Mouse (Mus musculus) cerebral cortex, adult 2 months (tissue): ENCODE results near the gene Mettl2.

Experiments
- WGBS: fragments of 180-500 bp; shearing (Covaris S2); methylation state at CpG from one replicate; pipeline ENCODE4 v1.1.7; 2018; 5-methylcytosine and 5-hydroxymethylcytosine counted together

Gene Mettl2

DNA sequence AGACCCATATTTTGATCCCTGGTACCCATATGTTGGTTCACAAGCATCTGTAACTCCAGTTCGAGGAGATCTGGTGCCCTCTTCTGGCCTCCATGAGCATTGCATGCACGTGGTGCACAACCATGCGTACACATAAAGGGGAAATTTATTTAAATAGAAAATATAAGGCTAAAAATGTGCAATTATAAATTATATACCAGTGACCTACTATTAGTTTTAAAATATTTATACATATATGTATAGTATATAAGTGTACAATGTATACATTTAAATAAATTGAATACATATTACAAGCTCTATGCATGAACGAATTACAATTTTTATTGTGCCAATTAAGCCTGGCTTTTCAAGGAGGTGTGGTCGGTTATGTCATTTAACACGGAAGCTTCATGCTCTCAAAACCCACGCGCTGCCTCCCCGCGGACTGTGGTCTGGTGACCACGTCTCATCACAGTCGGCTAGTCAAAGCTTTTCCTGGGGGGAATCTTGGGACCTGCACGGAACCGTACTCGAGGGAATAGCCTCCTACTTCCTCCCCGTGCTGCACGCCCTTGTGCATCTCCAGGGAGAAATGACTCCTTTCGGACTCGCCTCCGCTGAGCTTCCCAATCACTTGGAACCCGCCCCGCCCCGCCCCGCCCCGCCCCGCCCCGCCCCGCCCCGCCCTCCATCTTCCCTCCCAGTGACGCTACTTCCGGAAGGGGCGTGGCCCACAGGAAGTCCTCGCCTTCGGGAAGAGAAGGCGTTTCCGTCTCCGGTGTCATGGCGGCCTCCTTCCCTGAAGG is at the start of gene Mettl2:
Gene Mettl2, plus strand, starts transcription at position 691 of the 785 bp plus-strand sequence.
- under 1% methylated on average over 38 of the region's 38 CpGs for WGBS

DNA sequence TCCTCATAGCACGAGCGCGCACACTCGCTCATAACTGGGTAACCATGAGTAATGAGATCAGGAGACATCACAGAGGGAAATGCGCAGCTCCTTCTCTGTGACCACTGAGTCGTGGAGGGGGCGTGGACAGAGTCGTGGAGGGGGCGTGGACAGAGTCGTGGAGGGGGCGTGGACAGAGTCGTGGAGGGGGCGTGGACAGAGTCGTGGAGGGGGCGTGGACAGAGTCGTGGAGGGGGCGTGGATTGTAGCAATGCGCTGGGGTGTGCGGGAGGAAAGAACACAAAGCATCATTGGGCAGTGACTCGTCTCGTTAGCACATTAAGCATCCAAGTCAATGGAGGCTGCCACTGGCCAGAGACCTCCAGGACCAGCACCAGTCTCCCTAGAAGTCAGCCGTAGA is 13.8 kb upstream of the Mettl2 start:
- WGBS, result 73% methylated on average over 22 of the region's 22 CpGs

DNA sequence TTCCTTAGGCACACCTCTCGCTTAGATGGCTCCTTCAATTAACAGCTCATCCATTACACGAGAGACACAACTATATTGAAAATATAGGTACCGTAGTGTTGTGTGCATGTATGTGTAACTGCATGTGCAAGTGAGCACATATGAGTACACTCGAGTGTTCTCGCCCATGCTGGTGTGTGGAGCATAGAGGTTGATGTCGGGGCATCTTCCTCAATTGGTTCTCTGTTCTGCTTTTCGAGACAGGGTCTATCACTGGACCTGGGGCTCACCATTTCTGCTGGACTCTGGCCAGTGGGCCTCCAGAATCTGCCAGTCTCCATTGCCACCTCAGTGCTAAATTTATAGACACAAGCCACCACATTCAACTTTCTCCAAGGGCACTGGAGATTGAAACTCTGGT is 8.4 kb upstream of the Mettl2 start:
- 92% methylated on average over 7 of the region's 7 CpGs for WGBS

DNA sequence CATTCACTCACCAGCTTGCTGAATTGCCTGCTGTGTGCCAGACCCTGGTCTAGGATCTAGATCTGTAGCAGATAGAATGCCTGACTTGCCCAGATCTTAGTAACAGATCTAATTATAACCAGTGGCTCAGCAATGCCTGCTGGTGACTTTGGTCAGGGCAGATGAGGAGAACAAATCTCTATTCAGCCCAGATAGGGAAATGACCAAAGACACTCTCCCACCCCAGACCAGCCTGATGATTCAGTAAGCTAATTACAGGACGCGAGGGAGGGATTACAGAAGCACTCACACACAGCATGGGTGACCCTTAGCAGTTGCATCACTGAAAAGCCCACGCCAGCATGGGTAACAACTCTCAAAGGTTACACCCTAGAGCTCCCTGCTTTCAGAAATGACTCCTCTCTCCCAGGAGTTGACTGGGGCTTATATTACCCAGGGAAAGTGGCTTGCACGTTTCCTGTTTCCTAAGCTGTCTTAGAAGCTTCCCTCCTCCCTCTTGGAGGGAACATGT is 5.6 kb upstream of the Mettl2 start:
- whole genome bisulfite sequencing, result 37% methylated on average over 4 of the region's 4 CpGs

DNA sequence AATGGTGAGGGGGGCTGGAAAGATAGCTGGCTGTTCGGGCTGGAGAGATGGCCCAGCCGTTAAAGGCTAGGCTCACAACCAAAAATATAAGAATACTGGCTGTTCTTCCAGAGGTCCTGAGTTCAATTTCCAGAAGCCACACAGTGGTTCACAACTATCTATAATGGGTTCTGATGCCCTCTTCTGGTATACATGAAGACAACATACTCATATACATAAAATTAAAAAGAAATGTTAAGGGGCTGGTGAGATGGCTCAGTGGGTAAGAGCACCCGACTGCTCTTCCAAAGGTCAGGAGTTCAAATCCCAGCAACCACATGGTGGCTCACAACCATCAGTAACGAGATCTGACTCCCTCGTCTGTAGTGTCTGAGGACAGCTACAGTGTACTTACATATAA is 4.4 kb upstream of the Mettl2 start:
- WGBS, result 72% methylated on average over 5 of the region's 5 CpGs

DNA sequence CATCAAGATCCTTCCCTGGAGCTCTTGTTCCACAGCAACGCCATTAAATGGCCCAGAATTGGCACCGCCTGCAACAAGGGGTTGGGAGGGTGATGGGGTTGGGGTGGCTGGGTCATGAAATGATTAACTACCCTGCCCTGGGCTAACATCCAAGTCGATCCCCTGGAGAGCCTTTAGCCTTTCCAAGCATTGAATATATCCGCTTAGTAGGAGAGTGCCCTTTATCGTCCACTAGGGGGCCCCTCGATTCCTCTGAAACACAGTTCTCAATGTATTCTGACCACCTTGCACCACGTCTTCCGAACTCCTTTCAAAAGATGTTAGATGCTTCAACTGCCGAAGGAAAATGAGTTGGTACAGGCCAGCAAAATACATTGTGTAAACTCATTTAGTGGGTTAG is 2.2 kb upstream of the Mettl2 start:
- 7% methylated on average over 9 of the region's 9 CpGs for WGBS

DNA sequence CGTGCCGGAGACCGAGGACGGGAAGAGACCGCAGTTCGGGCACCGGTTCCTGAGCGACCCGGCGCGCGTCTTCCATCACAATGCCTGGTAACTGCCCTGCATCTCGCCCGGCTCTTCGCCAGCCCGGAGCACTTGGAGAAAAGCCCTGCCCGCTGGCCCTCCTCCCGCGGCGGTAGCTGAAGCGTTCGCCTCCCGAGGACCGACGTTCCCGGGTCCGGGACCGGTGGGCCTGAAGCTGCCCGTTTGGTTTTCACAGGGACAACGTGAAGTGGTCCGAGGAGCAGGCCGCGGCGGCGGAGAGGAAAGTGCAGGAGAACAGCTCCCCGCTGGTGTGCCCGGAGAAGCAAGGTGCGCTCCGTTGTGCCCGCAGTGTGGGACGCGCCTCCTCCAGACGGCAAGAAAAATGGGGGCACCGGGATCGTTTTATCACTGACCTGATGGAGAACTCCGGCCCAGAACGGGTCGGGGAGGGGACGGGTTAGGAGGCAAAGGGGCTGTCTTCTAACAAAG is 350 bp downstream of the Mettl2 start:
- WGBS, result under 1% methylated on average over 49 of the region's 49 CpGs

DNA sequence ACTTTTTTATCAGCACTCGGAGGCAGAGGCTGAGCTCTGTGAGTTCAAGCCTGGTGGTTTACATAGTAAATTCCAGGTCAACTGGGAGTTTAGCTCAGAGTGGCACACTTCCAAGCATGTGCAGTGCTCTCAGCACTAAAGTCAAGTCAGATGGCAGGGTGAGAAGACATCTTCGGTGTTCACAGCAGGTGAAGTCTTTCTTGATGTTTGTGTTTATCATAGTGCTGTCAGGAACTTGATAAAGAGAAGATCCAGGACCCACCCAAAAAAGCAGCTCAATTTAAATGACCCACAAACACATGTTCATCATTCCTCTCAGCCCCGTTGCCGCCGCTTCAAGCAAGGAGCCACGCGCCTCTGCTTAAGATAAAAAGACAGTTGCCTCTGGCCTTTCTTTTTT is 9.5 kb downstream of the Mettl2 start:
- 92% methylated on average over 7 of the region's 7 CpGs for WGBS

DNA sequence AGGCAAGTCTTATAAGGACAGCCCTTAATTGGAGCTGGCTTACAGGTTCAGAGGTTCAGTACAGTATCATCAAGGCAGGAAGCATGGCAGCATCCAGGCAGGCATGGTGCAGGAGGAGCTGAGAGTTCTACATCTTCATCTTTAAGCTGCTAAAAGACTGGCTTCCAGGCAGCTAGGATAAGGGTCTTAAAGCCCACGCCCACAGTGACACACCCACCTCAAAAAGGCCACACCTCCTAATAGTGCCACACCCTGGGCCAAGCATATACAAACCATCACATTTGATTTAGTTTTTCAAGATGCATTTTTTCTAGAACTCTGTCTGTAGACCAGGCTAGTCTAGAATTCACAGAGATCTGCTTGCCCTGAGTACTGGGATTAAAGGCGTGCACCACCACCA is 11.0 kb downstream of the Mettl2 start:
- 100% methylated on average over 2 of the region's 2 CpGs for WGBS

DNA sequence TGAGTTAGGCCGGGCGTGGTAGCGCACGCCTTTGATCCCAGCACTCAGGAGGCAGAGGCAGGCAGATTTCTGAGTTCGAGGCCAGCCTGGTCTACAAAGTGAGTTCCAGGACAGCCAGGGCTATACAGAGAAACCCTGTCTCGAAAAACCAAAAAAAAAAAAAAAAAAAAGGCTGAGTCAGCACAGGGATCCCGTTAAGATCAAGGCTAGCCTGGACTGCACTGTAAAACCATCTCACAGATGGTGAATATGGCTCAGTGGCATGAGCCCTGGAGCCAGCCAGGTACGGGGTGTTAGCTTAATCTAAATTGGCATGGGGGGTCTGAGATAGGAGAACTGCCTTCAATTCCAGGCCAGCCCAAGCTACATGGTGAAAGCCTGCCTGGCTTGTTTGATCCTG is 14.3 kb downstream of the Mettl2 start:
- 95% methylated on average over 8 of the region's 8 CpGs for WGBS

DNA sequence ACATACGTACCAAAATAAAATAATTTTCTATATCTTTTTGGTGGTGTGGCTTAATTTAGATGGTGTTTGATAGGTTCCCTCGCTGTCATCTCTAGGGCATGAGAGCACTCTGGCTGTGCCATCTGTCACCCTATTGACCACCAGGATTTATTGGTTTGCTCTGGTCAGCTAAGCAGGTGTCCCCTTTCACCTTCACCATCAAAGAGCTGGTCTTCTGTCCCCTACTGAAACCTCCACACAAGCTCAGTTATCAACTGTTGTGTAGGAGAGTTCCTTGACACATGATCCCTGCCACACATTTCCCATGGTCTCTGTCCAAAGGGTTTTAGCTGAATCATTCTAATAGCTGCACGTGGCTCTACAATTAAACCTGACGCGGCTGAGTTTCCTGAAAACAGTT is 14.9 kb downstream of the Mettl2 start:
- 94% methylated on average over 5 of the region's 5 CpGs for WGBS

DNA sequence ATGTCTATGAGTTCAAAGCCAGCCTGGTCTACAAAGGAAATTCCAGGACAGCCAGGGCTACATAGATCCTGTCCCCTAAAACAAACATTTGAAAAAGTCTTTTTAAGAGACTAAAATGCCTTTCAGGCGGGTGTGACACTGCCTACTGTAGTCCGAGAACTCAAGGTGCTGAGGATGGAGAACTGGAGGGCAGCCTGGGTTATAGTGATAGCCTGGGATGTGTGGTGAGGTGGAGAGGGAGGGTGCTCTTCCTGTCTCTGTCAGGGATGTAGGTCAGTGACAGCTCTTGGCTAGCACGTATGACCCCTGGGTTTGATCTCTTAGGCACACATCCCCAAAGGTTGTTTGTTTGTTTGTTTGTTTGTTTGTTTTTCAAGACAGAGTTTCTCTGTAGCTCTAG is 17.9 kb downstream of the Mettl2 start:
- WGBS, result 87% methylated on average over 3 of the region's 3 CpGs

DNA sequence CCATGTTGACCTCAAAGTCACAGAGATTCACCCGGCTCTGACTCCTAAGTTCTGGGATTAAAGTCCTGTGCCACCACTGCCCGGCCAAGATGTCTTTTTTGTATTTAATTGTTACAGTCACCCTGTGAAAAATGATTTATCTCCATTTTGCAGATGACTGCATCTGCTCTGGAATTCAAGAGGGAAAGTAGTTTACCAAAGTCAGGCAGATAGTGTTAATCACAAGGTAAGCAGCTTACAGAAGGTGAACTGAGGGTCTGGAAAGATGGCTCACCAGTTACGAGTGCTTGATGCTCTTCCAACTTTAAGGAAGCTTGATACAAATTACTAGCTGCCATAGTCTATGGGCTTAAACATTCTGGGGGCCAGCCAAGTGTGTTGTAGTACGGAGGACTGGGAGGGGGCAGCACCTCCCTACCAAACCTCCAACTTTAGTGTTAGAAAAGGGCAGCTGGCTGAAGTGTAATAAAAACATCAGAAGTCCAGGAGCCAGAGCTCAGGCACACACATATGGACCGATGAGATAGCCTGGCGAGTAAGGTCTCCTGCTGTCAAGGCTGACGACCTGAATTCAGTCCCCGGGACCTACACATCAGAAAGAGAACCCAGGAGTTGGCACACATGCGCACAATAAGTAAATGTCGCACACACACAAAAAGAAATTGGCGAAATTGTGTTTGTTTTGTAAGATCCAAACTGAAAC is 18.4 kb downstream of the Mettl2 start:
- WGBS, result 79% methylated on average over 11 of the region's 11 CpGs

DNA sequence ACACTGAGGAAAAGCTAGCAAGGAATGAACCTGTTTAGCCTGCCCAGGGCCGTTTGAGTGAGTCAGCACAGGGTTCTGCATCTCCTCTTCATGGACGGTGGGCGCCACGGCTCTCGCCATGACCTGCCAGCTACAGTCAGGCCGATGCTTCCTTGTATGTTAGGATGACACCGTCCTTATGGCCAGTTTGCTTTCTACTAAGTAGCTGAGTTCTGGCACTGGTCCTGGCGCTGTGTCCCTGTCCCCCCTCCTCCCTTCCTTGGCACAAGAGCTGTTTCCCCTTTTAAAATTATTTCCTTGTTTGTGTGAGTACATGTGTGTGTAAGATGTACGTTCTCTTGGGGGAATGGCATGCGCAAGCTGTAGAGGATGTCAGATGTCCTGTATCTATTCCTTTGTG is 19.0 kb downstream of the Mettl2 start:
- WGBS, result 85% methylated on average over 10 of the region's 10 CpGs

DNA sequence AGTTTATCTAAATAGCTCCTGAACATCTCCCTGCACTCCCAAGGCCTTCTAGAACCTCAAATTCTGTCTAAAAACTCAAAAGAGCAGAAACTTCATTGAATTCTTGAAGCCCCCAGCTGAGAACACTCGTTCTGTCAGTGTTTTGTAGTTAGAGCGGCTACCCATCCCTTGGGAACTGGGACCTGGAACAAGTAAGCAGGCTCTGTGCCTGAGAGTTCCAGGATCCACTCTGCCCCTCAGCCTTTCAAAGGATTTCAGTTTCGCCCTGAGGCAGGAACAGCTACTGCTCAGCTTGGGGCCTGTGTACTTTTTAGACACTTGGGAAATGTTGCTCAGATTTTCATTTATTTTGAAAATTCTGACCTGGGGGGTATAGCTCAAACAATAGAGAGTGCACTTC is 20.4 kb downstream of the Mettl2 start, which contains the start of gene Gm10842:
Gene Gm10842, plus strand, starts transcription at position 301 of the 400 bp plus-strand sequence.
- 65% methylated on average over 3 of the region's 3 CpGs for WGBS

DNA sequence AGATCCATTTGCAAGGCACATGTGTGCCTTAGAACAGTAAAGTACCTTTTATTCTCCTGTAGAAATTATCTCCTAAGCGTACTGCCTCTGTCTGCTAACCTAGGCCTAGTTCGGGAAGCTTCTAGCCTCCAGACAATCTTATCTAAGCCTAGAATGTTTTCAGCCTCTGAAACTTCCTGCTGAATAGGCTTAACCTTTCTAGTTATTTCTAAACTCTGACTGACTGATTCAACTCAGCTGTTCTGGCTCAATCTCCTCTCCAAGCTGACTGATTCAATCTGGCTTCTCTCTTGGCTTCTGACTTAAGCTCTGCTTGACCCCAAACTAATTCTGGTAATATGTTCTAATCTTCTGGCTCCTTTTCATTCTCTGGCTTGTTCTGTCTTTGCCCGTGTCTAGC is 23.1 kb downstream of the Mettl2 start:
- 87% methylated on average over 3 of the region's 3 CpGs for WGBS

DNA sequence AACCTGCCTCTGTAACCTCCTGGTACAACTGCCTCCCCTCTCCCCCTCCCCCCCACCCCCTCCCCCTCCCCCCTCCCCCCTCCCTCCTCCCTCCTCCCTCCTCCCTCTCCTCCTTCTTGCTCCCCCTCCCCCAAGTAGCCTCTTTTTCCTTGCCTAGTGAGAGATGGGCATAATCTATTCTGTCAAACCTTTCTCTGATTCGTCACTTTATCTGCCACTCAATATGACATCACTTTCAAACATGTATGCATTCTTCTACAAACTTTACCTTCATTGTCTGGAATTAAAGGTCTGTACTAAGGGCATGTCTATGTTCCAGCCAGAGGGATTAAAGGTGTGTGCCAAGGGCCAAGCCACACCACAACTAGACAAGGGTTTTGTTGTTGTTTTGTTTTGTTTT is 23.5 kb downstream of the Mettl2 start:
- WGBS, result 100% methylated on average over 1 of the region's 1 CpGs

DNA sequence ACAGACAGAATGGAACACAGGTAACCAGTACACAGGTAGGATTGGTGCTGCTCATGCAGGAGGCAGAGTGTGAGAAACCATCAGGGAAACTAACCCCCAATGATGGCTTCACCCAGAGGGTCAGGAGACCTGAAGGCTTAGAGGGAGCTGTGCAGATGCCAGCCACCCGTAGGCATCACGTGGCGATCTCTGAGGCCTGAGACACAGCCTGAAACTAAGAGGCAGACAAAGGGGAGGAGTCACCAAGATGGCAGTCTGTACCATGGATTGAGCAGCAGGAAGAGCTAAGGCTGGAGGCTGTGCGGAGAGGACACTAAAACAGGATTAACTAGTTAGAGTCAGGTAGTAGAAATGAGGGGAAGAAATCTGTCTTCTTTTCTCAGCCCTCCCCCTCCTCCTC is 24.5 kb downstream of the Mettl2 start:
- 76% methylated on average over 4 of the region's 4 CpGs for WGBS

DNA sequence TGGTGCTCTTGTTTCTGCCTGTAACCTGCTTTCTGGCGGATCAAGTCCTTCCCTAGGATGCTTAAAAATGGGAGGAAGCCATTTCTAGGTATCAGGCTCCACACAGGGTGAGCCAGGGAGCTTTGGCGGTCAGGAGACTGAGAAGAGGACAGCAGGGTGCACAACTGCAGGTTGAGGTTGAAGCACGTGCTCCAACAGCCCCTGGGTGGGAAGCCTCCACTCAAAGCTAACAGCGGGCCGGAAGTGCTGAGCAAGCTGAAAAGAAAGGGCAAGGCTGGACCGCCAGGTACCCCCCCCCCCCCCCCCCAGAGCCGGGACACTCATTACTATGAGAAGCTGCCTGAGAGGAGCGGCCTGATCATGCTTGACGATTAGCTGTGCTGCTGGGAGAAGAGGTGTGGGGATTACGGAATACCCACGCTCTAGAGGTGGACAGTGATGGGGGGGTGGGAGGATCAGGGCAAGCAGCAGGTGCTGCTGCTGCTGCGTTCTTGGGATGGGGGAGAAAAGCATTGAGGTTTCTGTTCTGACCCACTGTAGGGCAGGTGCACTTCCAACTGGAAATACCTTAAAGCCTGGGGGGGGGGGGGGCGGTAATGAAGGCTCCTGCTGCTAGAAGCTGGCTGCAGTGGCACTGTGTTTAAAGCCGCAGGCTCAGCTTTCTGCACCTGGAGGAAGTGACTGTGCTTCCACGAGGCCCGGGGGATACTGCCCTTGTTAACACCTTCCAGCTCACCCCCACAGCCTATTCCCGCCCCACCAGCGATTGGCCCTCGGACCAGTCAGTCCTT is 25.2 kb downstream of the Mettl2 start:
- 28% methylated on average over 19 of the region's 19 CpGs for WGBS

DNA sequence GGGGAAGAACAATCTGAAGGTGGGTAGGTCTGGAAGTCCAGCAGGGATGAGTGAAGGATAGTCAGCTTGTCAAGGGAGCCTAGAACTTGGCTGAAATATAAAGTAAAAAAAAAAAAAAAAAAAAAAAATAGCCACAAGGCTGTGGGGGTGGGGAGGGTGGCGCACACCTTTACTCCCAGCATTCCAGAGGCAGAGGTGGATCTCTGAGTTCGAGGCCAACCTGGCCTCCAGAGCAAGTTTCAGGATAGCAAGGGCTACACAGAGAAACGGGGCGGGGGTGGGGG is 25.7 kb downstream of the Mettl2 start:
- 81% methylated on average over 4 of the region's 4 CpGs for WGBS

DNA sequence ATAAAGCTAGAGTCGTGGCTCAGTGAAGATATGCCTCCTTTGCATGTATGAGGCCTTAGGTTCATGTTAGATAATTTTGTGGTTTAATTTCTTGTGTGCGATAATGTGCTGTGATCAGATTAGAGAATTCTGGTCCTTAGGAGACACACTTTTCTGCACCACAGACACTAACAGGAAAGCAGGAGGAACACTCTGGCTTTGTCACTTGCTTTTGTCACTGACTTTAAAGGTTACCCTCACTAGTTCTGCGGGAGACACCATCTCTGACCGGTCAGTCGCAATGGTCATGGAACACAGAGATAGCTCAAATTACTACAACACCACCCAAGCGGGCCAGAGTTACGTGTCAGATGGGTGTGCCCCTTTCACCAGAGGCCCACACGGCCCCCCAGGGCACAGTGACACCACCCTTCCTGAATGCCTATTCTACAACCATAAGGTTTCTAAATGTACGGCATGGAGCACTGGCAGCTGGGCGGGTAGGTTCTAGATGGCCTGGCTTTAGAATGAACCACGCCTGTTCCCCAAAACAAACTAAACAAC is 26.2 kb downstream of the Mettl2 start:
- 84% methylated on average over 11 of the region's 11 CpGs for WGBS
